Mouse (Mus musculus) heart, postnatal 0 days (tissue): ENCODE results near the gene Rsph10b. TPM values are rescaled to one million over a fixed set of nuclear protein-coding genes. Genes with fewer than 3 reads are reported as not detected.
"Not testable (repeated sequence)": the region's sequence is repeated elsewhere in the genome, so short reads cannot be mapped to it uniquely, and the experiment has no call there.

ENCODE experiments used
- ATAC-seq: fragments of 200-750 bp; cut with Nextera tagmentation; 2 replicates; pipeline ENCODE4 v1.8.0; 2017; ENCODE audit warnings: low read depth, moderate number of reproducible peaks, moderate library complexity; ENCODE audit not compliant: insufficient read depth
- DNase-seq: peaks from one replicate; pipeline ENCODE4 v3.0.0-alpha.2; 2016; ENCODE audit warnings: low spot score
- H3K27ac ChIP-seq: fragments of 300-500 bp; sonication (generic); 2 replicates; pipeline ENCODE4 v1.5.1; 2014; ENCODE audit warnings: low read depth, mild to moderate bottlenecking
- H3K27me3 ChIP-seq: fragments of 300-500 bp; sonication (generic); 2 replicates; pipeline ENCODE4 v1.6.1; 2014; ENCODE audit warnings: low read length, mixed read lengths; ENCODE audit not compliant: control insufficient read depth, insufficient read depth
- H3K36me3 ChIP-seq: fragments of 300-500 bp; sonication (generic); replicated peaks from 2 replicates; pipeline ENCODE4 v1.6.1; 2014; ENCODE audit warnings: low read length, mixed read lengths; ENCODE audit not compliant: control insufficient read depth, insufficient read depth
- H3K4me1 ChIP-seq: fragments of 300-500 bp; sonication (generic); 2 replicates; pipeline ENCODE4 v1.6.1; 2014; ENCODE audit warnings: antibody characterized with exemption; ENCODE audit not compliant: control insufficient read depth, insufficient read depth
- H3K4me2 ChIP-seq: fragments of 300-500 bp; sonication (generic); 2 replicates; pipeline ENCODE4 v1.6.1; 2014; ENCODE audit warnings: low read depth, mild to moderate bottlenecking, low read length, moderate library complexity
- H3K4me3 ChIP-seq: fragments of 300-500 bp; sonication (generic); 2 replicates; pipeline ENCODE4 v1.5.1; 2014; ENCODE audit warnings: low read depth, low read length
- H3K9ac ChIP-seq: fragments of 300-500 bp; sonication (generic); replicated peaks from 2 replicates; pipeline ENCODE4 v1.6.1; 2014; ENCODE audit warnings: low read depth, low read length, mixed read lengths
- H3K9me3 ChIP-seq: fragments of 300-500 bp; sonication (generic); replicated peaks from 2 replicates; pipeline ENCODE4 v1.6.1; 2016; ENCODE audit warnings: low read length; ENCODE audit not compliant: control insufficient read depth
- CTCF ChIP-seq: IDR thresholded peaks from 2 replicates; pipeline ENCODE4 v1.5.1; 2016; ENCODE audit warnings: antibody characterized with exemption, control low read depth, low read depth
- EP300 ChIP-seq: IDR thresholded peaks from 2 replicates; pipeline ENCODE4 v1.6.1; 2016; ENCODE audit warnings: antibody characterized with exemption, low read depth
- WGBS: fragments of 180-500 bp; shearing (Covaris S2); extraction: QIAGEN DNeasy Blood & Tissue Kit; methylation state at CpG from one replicate; pipeline ENCODE4 v1.1.7; 2014; 5-methylcytosine and 5-hydroxymethylcytosine counted together
- polyA plus RNA-seq: library from polyadenylated mRNA; unstranded; fragments of >200 nt; fragmentation: Nextera tagmentation; extraction: Ambion mirVana; gene quantifications from 2 replicates; pipeline ENCODE4 v1.2.1, GENCODE M21; 2015
- total RNA-seq: library from RNA; depleted of rRNA; stranded (reverse); fragments of >200 nt; gene quantifications from 2 replicates; pipeline ENCODE4 v1.2.3, GENCODE M21; 2014; ENCODE audit warnings: low replicate concordance

Gene Rsph10b
- total and polyA plus RNA-seq, 2 experiments from 2014 or later = 0.72 to 1.2 TPM

- 83% methylated on average over 8 of the region's 8 CpGs for WGBS
- peak overlapping the region; percentile 55; the same call in 1 of the 2 replicates for H3K27ac ChIP-seq
- TF ChIP-seq EP300 = no peak
- TF ChIP-seq CTCF = no peak
- ATAC-seq = no peak
- H3K4me1 ChIP-seq = peaks cover 9% of the 10 kb centered on the region; the same call in 1 of the 2 replicates
- H3K4me2 ChIP-seq = no peak overlapping the region
- H3K27me3 ChIP-seq = no peaks in the 10 kb centered on the region
- no peak overlapping the region for H3K9ac ChIP-seq
- no peaks in the 10 kb centered on the region for H3K9me3 ChIP-seq
- peaks cover 80% of the 10 kb centered on the region for H3K36me3 ChIP-seq
- no peak overlapping the region for H3K4me3 ChIP-seq
- no peak for DNase-seq
Measured at GRCm38 (mm10) chr5:143993260-143993659, 60.4 kb downstream of the Rsph10b start.

- ATAC-seq (peak; percentile 57), DNase-seq (peak; percentile 60)
- Histone ChIP-seq H3K27ac (peak overlapping the region; percentile 55), H3K4me1 (peaks cover 9% of the 10 kb centered on the region; the same call in 1 of the 2 replicates), H3K9ac (no peak overlapping the region), H3K27me3 (no peaks in the 10 kb centered on the region), H3K36me3 (peaks cover 84% of the 10 kb centered on the region), H3K4me3 (no peak overlapping the region), H3K9me3 (no peaks in the 10 kb centered on the region), H3K4me2 (no peak overlapping the region)
- whole genome bisulfite sequencing = 62% methylated on average over 5 of the region's 5 CpGs
- TF ChIP-seq CTCF (no peak), EP300 (no peak)
Measured at GRCm38 (mm10) chr5:143993849-143994248, 61.0 kb downstream of the Rsph10b start.

DNA sequence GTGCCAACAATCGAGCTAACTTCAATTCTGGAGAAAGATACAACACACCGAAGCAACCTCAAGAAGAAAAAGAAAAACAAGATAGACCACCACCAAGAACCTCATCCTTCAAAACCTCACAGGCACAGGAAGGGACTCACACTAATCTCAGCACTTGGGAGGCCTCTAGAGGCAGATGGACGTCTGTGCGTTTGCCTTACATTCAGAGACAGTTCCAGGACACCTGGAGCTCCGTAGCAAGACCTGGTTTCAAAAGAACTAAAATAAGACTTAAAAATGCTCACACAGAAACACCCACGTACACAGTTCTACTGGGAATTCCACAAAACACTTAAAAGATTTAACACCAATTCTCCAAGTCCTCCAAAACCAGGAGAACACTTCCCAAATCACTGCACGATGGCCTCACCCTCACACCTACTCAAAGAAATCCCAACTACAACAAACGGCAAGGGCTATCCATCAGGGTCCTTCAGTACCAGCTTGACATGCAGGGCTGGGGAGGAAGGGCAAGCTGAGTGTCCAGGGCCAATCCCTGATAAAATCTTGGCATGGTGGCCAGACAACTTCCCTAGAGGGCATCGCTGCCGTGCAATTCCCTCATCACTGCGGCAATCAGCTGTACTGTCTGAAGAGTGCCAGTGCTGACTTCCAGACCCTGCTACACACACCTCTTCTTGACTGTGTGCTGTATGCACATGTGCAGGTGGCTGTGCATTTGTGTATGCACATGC, 62.0 kb downstream of the Rsph10b start:
- 55% methylated on average over 11 of the region's 11 CpGs for whole genome bisulfite sequencing
- Histone ChIP-seq H3K4me3 (no peak overlapping the region), H3K9me3 (no peaks in the 10 kb centered on the region), H3K4me1 (peaks cover 9% of the 10 kb centered on the region; the same call in 1 of the 2 replicates), H3K27ac (peak overlapping the region; percentile 55; the same call in 1 of the 2 replicates), H3K36me3 (peaks cover 87% of the 10 kb centered on the region), H3K4me2 (no peak overlapping the region), H3K9ac (no peak overlapping the region), H3K27me3 (no peaks in the 10 kb centered on the region)
- TF ChIP-seq CTCF = peak; percentile 15; the same call in 1 of the 2 replicates
- TF ChIP-seq EP300 = no peak
- DNase-seq (no peak), ATAC-seq (no peak)

GRCm38 (mm10) chr5:143999409-143999808, 66.6 kb downstream of the Rsph10b start:
- no peak for DNase-seq
- Histone ChIP-seq H3K4me3 (no peak overlapping the region), H3K9ac (no peak overlapping the region), H3K9me3 (no peaks in the 10 kb centered on the region), H3K4me1 (no peaks in the 10 kb centered on the region), H3K27me3 (no peaks in the 10 kb centered on the region), H3K36me3 (peaks cover 85% of the 10 kb centered on the region), H3K4me2 (no peak overlapping the region), H3K27ac (no peak overlapping the region)
- no peak for ATAC-seq
- no peak for TF ChIP-seq EP300
- TF ChIP-seq CTCF = 0 out of 2 replicates have a peak, but pooled peaks have one; percentile 16
- 79% methylated on average over 1 of the region's 1 CpGs for WGBS

DNA sequence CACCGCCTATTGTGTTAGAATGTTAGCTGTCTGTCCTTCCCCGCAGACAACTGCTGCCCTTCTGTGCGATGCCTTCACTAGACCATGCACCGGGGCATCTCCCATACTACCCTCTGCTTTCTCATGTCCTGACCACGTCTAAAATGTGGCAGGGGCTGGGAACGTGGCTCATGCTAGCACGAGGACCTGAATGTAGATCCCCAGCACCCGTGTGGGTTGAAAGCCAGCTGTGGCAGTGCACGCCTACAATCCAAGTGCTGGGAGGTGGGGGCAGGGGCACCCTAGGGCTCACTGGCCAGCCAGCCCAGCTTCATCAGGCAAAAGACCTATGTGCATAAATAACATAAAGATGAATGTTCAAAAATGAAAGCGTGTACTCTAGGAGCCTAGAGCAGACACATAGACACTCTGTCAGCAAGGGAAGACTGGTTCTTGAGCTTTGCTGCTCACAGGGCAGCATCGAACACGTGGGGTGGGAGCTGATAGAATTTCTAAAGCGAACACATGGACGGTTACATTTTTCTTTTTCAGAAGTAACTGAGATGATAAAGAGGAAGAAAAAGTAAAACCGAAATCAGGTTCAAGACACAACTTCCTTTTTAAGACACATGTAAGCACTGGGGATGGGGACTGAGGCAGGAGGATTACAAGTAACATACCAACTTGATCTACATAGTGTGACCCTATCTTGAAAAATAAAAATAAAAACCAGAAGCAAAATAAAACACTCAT, 69.8 kb downstream of the Rsph10b start:
- H3K27ac ChIP-seq = no peak overlapping the region
- ATAC-seq (no peak), DNase-seq (no peak)
- H3K9me3 ChIP-seq = no peaks in the 10 kb centered on the region
- H3K4me3 ChIP-seq = no peak overlapping the region
- no peaks in the 10 kb centered on the region for H3K27me3 ChIP-seq
- no peak overlapping the region for H3K4me2 ChIP-seq
- H3K9ac ChIP-seq = no peak overlapping the region
- 85% methylated on average over 15 of the region's 15 CpGs for WGBS
- no peaks in the 10 kb centered on the region for H3K4me1 ChIP-seq
- TF ChIP-seq CTCF (no peak), EP300 (no peak)
- H3K36me3 ChIP-seq = peaks cover 63% of the 10 kb centered on the region

GRCm38 (mm10) chr5:144013366-144014134, 80.7 kb downstream of the Rsph10b start:
- H3K27ac ChIP-seq, H3K4me1 ChIP-seq, H3K9ac ChIP-seq, ATAC-seq, DNase-seq, H3K9me3 ChIP-seq, H3K27me3 ChIP-seq: not testable (repeated sequence)
- Histone ChIP-seq H3K4me2 (peak overlapping the region; percentile 61), H3K4me3 (peak overlapping the region; percentile 86), H3K36me3 (peaks cover 40% of the 10 kb centered on the region)
- 57% methylated on average over 12 of the region's 13 CpGs for WGBS
